23 mouse cellular contexts compared by ENCODE assay signal in the genomic region with DNA sequence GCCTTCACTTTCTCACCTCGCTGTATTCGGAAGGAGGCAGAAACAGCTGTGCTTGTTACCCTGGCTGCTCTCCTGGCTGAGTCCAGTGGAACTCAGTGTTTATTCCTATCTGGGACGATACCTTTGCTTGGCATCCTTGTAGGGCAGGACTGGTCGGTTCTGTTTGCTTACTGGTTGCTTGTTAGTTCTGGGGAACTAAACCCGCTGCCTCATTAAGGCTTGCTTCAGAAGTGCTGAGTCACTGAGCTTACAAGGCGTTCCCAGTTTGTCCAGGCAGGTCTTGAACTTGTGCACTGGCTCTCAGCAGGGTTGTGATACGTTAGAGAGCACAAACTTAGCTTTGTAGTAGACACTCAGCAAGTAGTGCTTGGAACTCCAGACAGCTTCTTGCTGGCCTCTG. TPM values are rescaled to one million over a fixed set of nuclear protein-coding genes. Genes with fewer than 3 reads are reported as not detected.
DNase-seq lines count a peak whose midpoint lies in the region; ATAC-seq lines count a peak whose summit lies in the region.
"Had no signal": no experiment of that assay in that cellular context is flagged by ENCODE, and none has a peak within 500 bp of the region (broad histone marks: within the 10 kb centered on the region; RNA-seq: fewer than 3 reads in every experiment).

No protein-coding gene starts in this region.

- H3K4me1 ChIP-seq in kidney, embryonic 16.5 days (ENCODE audit: insufficient read depth, low read length): peaks cover 22% of the 10 kb centered on the region
- peaks cover 15% of the 10 kb centered on the region for H3K4me1 ChIP-seq in brown adipose tissue, adult 24 weeks (ENCODE audit: control insufficient read depth, insufficient read depth, insufficient read length, low read length)
- no peaks in the 10 kb centered on the region for H3K4me1 ChIP-seq in hindbrain, embryonic 10.5 days (replicated peaks)
- H3K4me1 ChIP-seq: embryonic facial prominence, embryonic 12.5 days; neural tube, embryonic 15.5 days had no signal

- ATAC-seq in kidney, embryonic 16.5 days (ENCODE audit: low FRiP score, low TSS enrichment): no peak
- 0 out of 2 replicates have a peak, but pooled peaks have one; percentile 22 for ATAC-seq in megakaryocyte-erythroid progenitor cell, adult 5-6 weeks (replicated peaks; ENCODE audit: low FRiP score, low TSS enrichment, poor library complexity, severe bottlenecking)
- ATAC-seq: forebrain, embryonic 15.5 days; inflammation-experienced regulatory T-cells, adult 6 months had no signal

- H3K36me3 ChIP-seq in kidney, embryonic 16.5 days (ENCODE audit: insufficient read depth, low read length): peaks cover 44% of the 10 kb centered on the region
- H3K36me3 ChIP-seq in hindbrain, embryonic 10.5 days: peaks cover 65% of the 10 kb centered on the region

- no peak for DNase-seq in kidney, adult 8-10 months
- peak; percentile 58 for DNase-seq in urinary bladder, postnatal 14 days (ENCODE audit: low spot score)
- DNase-seq in urinary bladder, adult 2 months (ENCODE audit: low spot score): no peak
- DNase-seq in hindbrain, embryonic 10.5 days (ENCODE audit: low spot score): no peak
- no peak for DNase-seq in adrenal gland, adult 8-10 months
- DNase-seq: cerebellum, adult 9-10 months; kidney, adult 9 months; left cerebral cortex, postnatal 4 days; midbrain, embryonic 14.5 days; right cerebral cortex, postnatal 14 days; spleen, adult 18-20 months; thymus, adult 18-20 months; thymus, postnatal 4 days had no signal

- H3K9me3 ChIP-seq in kidney, embryonic 16.5 days (ENCODE audit: low read length): 0 out of 2 replicates have a peak, but pooled peaks cover 7% of the 10 kb centered on the region
- 0 out of 2 replicates have a peak, but pooled peaks cover 2% of the 10 kb centered on the region for H3K9me3 ChIP-seq in hindbrain, embryonic 10.5 days
- H3K9me3 ChIP-seq: embryonic facial prominence, embryonic 12.5 days; forebrain, embryonic 15.5 days; heart, embryonic 10.5 days; neural tube, embryonic 15.5 days had no signal

- H3K4me2 ChIP-seq in kidney, embryonic 16.5 days (replicated peaks; ENCODE audit: low read depth, low read length): no peak overlapping the region
- H3K4me2 ChIP-seq: embryonic facial prominence, embryonic 12.5 days; forebrain, embryonic 15.5 days; neural tube, embryonic 15.5 days had no signal

- no peak overlapping the region for H3K4me3 ChIP-seq in kidney, embryonic 16.5 days (ENCODE audit: low read length)
- H3K4me3 ChIP-seq in brown adipose tissue, adult 24 weeks (ENCODE audit: insufficient read depth, low read depth, low read length): no peak overlapping the region
- H3K4me3 ChIP-seq in hindbrain, embryonic 10.5 days: no peak overlapping the region
- H3K4me3 ChIP-seq: embryonic facial prominence, embryonic 12.5 days; forebrain, embryonic 15.5 days; heart, embryonic 10.5 days; neural tube, embryonic 15.5 days had no signal

- WGBS in kidney, embryonic 16.5 days: 81% methylated on average over 7 of the region's 7 CpGs
- WGBS in hindbrain, embryonic 10.5 days: 85% methylated on average over 7 of the region's 7 CpGs

- peak overlapping the region; percentile 61; the same call in 1 of the 2 replicates for H3K27ac ChIP-seq in kidney, embryonic 16.5 days (ENCODE audit: low read length)
- peak overlapping the region; percentile 26; the same call in 1 of the 2 replicates for H3K27ac ChIP-seq in brown adipose tissue, adult 24 weeks (replicated peaks; ENCODE audit: low read depth, low read length)
- no peak overlapping the region for H3K27ac ChIP-seq in hindbrain, embryonic 10.5 days
- H3K27ac ChIP-seq: embryonic facial prominence, embryonic 12.5 days; forebrain, embryonic 15.5 days; heart, embryonic 10.5 days; liver, embryonic 14.5 days; macrophage; neural tube, embryonic 15.5 days had no signal

- H3K9ac ChIP-seq in kidney, embryonic 16.5 days (replicated peaks; ENCODE audit: low read length): no peak overlapping the region
- H3K9ac ChIP-seq: embryonic facial prominence, embryonic 12.5 days; forebrain, embryonic 15.5 days; liver, embryonic 14.5 days; neural tube, embryonic 15.5 days had no signal

- H3K27me3 ChIP-seq in kidney, embryonic 16.5 days (ENCODE audit: insufficient read depth, low read length): no peaks in the 10 kb centered on the region
- no peaks in the 10 kb centered on the region for H3K27me3 ChIP-seq in hindbrain, embryonic 10.5 days (ENCODE audit: insufficient read depth, poor library complexity, severe bottlenecking)
- H3K27me3 ChIP-seq: embryonic facial prominence, embryonic 12.5 days; forebrain, embryonic 15.5 days; neural tube, embryonic 15.5 days had no signal

RNA-seq across cellular contexts. Expression of a gene that starts 52.7 kb away (rescaled TPM):
- 12.8 and 14.6 TPM in 2 replicates for polyA plus RNA-seq in kidney, embryonic 16.5 days (2015; fragmentation: Nextera tagmentation; extraction: Ambion mirVana)
- 27.2 and 27.6 TPM in 2 replicates for polyA plus RNA-seq in urinary bladder, adult 2 months (2012; rRNA removed)
- polyA plus RNA-seq in brown adipose tissue, adult 24 weeks (2012; ENCODE audit: insufficient read depth, insufficient read length, missing spikeins): 23.6 and 27.1 TPM in 2 replicates
- total RNA-seq in megakaryocyte-erythroid progenitor cell, adult 5-6 weeks (2014; fragmentation: Nextera tagmentation): 48.0 and 71.7 TPM in 2 replicates
- total RNA-seq in megakaryocyte-erythroid progenitor cell, adult 5-6 weeks (2017): 69.4 and 88.0 TPM in 2 replicates
- polyA plus RNA-seq in hindbrain, embryonic 10.5 days (2016; fragmentation: Nextera tagmentation; extraction: Ambion mirVana): 20.6 and 22.6 TPM in 2 replicates
- total RNA-seq in adrenal gland, adult 8-10 months (2022): 10 to 100 TPM; 24.6 to 30.2 (median 28.1) TPM
